Mouse (Mus musculus): ENCODE measurements around the gene Gm45808. TPM values are rescaled to one million over a fixed set of nuclear protein-coding genes. Genes with fewer than 3 reads are reported as not detected.
"Not testable (repeated sequence)": the region's sequence is repeated elsewhere in the genome, so short reads cannot be mapped to it uniquely, and the experiment has no call there.

The Gm45808 gene
- polyA plus RNA-seq, 1 experiment from 2014 or later = not detected

- no peaks in the 10 kb centered on the region for H3K9me3 ChIP-seq (replicated peaks)
- 95% methylated on average over 7 of the region's 7 CpGs for WGBS
Measured at GRCm38 (mm10) chr7:45478774-45479173, 7.8 kb downstream of the Gm45808 start.

GRCm38 (mm10) chr7:45477003-45477402, 9.6 kb downstream of the Gm45808 start:
- WGBS = 27% methylated on average over 3 of the region's 3 CpGs
- no peak for DNase-seq (ENCODE audit: low spot score)

More at GRCm38 (mm10) chr7:45478774-45479173, 7.8 kb downstream of the Gm45808 start:
- Histone ChIP-seq H3K4me1 (0 out of 2 replicates have a peak, but pooled peaks cover 5% of the 10 kb centered on the region), H3K4me3 (no peak overlapping the region), H3K36me3 (peaks cover 7% of the 10 kb centered on the region), H3K27me3 (ENCODE audit: low read depth, poor library complexity, severe bottlenecking) (no peaks in the 10 kb centered on the region), H3K27ac (no peak overlapping the region)
- no peak for DNase-seq (ENCODE audit: low spot score)

DNA sequence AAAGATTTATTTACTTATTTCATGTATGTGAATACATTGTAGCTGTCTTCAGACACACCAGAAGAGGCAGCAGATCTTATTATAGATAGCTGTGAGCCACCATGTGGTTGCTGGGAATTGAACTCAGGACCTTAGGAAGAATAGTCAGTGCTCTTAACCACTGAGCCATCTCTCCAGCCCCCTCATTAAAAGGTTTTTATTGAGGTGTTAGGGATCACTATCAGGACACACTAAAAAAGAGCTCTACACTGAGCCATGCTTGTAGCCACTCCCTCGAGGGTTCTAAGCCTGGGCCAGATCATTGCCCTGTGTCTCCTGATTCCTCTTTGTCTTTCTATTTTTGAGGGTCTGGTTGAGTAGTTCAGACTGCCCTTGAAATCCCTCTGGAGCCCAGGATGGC, 10.2 kb downstream of the Gm45808 start:
- no peak overlapping the region for H3K27ac ChIP-seq
- 50% methylated on average over 1 of the region's 1 CpGs for WGBS
- peaks cover 7% of the 10 kb centered on the region for H3K36me3 ChIP-seq
- 0 out of 2 replicates have a peak, but pooled peaks cover 5% of the 10 kb centered on the region for H3K4me1 ChIP-seq
- DNase-seq (ENCODE audit: low spot score) = no peak
- no peaks in the 10 kb centered on the region for H3K27me3 ChIP-seq (ENCODE audit: low read depth, poor library complexity, severe bottlenecking)
- no peak overlapping the region for H3K4me3 ChIP-seq
- H3K9me3 ChIP-seq (replicated peaks) = no peaks in the 10 kb centered on the region

More at GRCm38 (mm10) chr7:45477003-45477402, 9.6 kb downstream of the Gm45808 start:
- no peak overlapping the region for H3K27ac ChIP-seq
- H3K27me3 ChIP-seq (ENCODE audit: low read depth, poor library complexity, severe bottlenecking) = no peaks in the 10 kb centered on the region
- H3K9me3 ChIP-seq (replicated peaks) = no peaks in the 10 kb centered on the region
- H3K4me1 ChIP-seq = 0 out of 2 replicates have a peak, but pooled peaks cover 5% of the 10 kb centered on the region
- H3K36me3 ChIP-seq = peaks cover 7% of the 10 kb centered on the region
- H3K4me3 ChIP-seq = no peak overlapping the region

- Histone ChIP-seq H3K36me3 (peaks cover 7% of the 10 kb centered on the region), H3K4me1 (0 out of 2 replicates have a peak, but pooled peaks cover 5% of the 10 kb centered on the region), H3K4me3 (peak overlapping the region; percentile 34), H3K9me3 (replicated peaks) (no peaks in the 10 kb centered on the region), H3K27me3 (ENCODE audit: low read depth, poor library complexity, severe bottlenecking) (no peaks in the 10 kb centered on the region), H3K27ac (no peak overlapping the region)
- DNase-seq (ENCODE audit: low spot score) = no peak
- WGBS = 68% methylated on average over 16 of the region's 16 CpGs
Measured at GRCm38 (mm10) chr7:45475291-45475969, 11.2 kb downstream of the Gm45808 start.

DNA sequence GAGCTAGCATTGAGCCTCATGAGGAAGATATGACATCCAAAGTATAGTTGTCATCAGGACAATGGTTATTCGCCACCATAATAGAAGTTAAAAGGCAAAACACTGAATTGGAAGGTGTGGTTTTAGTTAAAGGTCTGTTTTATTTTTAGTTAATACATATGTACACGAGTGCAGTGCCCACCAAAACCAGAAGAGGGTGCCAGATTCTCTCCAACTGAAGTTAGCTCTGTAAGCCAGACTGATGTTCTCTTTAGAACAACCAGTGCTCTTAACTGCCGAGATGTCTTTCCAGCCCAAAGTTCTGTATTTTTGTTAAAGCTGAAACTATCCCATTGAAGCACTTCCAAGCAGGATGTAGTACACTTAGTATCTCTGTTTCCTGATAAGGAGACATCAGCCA, 15.7 kb downstream of the Gm45808 start:
- Histone ChIP-seq H3K4me3 (no peak overlapping the region), H3K9me3 (replicated peaks) (no peaks in the 10 kb centered on the region), H3K27ac (no peak overlapping the region), H3K4me1 (peaks cover 19% of the 10 kb centered on the region), H3K36me3 (no peaks in the 10 kb centered on the region), H3K27me3 (ENCODE audit: low read depth, poor library complexity, severe bottlenecking) (no peaks in the 10 kb centered on the region)
- peak; percentile 69 for DNase-seq (ENCODE audit: low spot score)
- 15% methylated on average over 3 of the region's 3 CpGs for WGBS

DNA sequence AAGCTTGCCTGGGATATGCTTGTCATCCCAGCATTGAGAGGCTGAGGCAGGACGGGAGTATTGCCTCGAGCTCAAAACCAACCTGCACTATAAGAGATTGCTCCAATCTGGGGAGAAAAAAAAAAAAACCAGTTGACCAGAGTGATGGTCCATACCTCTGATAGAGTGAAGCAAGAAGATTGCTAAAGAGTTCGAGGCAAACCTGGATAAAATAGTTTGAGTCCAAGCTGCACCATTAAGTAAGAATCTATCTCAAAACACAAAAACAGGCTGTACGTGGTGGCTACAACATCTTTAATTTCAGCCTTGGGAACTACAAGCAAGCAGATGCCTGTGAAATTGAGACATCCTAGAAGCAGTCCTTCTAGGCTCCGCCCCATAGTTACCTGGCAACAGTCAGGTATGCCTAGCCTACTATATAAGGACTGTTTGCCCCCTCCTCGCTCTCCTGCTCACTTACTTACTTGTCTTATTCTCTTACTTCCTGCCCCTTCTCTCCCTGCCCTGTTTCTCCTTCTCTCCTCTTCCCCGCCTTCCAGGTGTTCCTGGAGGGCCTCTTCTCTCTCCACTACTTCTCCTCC, 19.4 kb downstream of the Gm45808 start:
- no peak for DNase-seq (ENCODE audit: low spot score)
- Histone ChIP-seq H3K27me3 (ENCODE audit: low read depth, poor library complexity, severe bottlenecking) (no peaks in the 10 kb centered on the region), H3K4me3 (peak overlapping the region; percentile 92), H3K4me1 (peaks cover 24% of the 10 kb centered on the region), H3K9me3 (replicated peaks) (no peaks in the 10 kb centered on the region), H3K36me3 (peaks cover 36% of the 10 kb centered on the region), H3K27ac (peak overlapping the region; percentile 93)
- WGBS = 29% methylated on average over 7 of the region's 7 CpGs

DNA sequence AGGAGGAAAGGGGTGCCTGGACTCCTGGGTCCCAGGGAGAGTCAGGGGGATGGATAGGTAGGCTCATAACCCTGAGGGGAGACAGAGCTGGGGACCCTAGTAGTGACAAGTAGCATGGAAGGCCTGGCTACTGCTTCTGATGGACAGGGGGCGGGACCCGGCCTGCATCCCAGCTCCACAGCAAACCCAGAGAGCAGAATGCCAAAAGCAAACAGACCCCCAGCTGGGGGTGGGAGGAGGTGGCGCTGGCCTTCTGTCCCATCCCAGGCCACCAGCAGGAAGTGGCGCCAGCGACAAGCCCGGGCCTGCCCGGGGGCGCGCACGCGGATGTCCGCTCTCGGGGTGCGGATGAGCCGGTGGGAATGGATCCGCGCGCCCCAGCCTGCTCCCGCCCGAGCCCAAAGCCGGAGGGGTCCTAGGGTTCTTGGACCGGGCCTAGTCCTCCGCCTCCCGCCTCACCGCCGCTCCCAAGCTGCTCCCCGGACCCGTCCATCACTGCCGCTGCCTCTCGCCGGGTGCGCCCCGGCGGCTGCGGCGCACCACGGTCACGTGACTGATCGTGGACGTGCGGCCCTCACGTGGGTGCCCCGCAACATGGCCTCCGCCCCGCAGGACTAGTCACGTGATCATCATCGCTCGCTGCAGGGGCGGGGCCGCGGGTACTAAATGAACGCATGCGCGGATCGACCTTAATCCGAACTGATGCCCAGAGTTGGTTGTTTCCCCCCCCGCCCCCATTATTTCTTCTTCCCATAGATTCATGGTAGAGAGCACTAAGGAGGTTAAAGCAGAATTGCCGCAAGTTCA, 20.1 kb downstream of the Gm45808 start, which contains the start of gene Bax:
TSS of gene Bax (minus strand) at position 616 of the 807 bp plus-strand sequence.
- under 1% methylated on average over 58 of the region's 58 CpGs for WGBS
- peak; percentile 99 for DNase-seq (ENCODE audit: low spot score)
- no peaks in the 10 kb centered on the region for H3K27me3 ChIP-seq (ENCODE audit: low read depth, poor library complexity, severe bottlenecking)
- peaks cover 27% of the 10 kb centered on the region for H3K4me1 ChIP-seq
- peak within 1 kb of the TSS; percentile 92 for H3K4me3 ChIP-seq
- H3K9me3 ChIP-seq (replicated peaks) = no peaks in the 10 kb centered on the region
- H3K36me3 ChIP-seq = peaks cover 43% of the 10 kb centered on the region
- peak within 1 kb of the TSS; percentile 93 for H3K27ac ChIP-seq

DNA sequence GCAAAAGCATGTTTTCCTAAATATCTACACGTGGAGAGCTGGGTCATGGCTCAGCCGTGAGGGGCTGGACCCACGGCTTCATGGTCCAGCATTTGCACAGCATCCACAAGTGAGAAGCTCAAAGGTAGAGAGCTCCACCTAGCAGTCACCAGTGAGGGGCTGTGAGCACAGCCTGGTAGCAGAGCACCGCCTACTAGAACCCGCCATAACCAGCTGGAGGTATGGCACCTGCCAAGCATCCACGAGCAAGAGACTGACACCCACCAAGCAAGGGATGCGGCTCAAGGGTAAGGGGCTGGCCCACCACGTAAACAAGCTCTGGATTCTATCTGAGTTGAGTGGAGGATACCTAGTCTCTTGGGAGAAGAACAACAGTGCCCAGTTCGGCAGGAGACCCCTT, 21.1 kb downstream of the Gm45808 start:
- Histone ChIP-seq H3K36me3 (peaks cover 49% of the 10 kb centered on the region), H3K27me3 (ENCODE audit: low read depth, poor library complexity, severe bottlenecking) (no peaks in the 10 kb centered on the region), H3K9me3 (replicated peaks) (no peaks in the 10 kb centered on the region), H3K4me3 (peak overlapping the region; percentile 92), H3K4me1 (peaks cover 37% of the 10 kb centered on the region), H3K27ac (peak overlapping the region; percentile 93; the same call in 1 of the 2 replicates)
- no peak for DNase-seq (ENCODE audit: low spot score)
- 80% methylated on average over 9 of the region's 9 CpGs for WGBS

- peaks cover 49% of the 10 kb centered on the region for H3K36me3 ChIP-seq
- H3K4me1 ChIP-seq = peaks cover 41% of the 10 kb centered on the region
- no peak overlapping the region for H3K27ac ChIP-seq
- H3K9me3 ChIP-seq (replicated peaks) = no peaks in the 10 kb centered on the region
- H3K27me3 ChIP-seq (ENCODE audit: low read depth, poor library complexity, severe bottlenecking) = no peaks in the 10 kb centered on the region
- peak overlapping the region; percentile 92; the same call in 1 of the 2 replicates for H3K4me3 ChIP-seq
- DNase-seq (ENCODE audit: low spot score) = no peak
- WGBS = 93% methylated on average over 12 of the region's 12 CpGs
Measured at GRCm38 (mm10) chr7:45465112-45465511, 21.5 kb downstream of the Gm45808 start.

GRCm38 (mm10) chr7:45463987-45464778, 22.4 kb downstream of the Gm45808 start:
- Histone ChIP-seq H3K4me1 (peaks cover 44% of the 10 kb centered on the region), H3K27ac (no peak overlapping the region), H3K9me3 (replicated peaks) (no peaks in the 10 kb centered on the region), H3K27me3 (ENCODE audit: low read depth, poor library complexity, severe bottlenecking) (no peaks in the 10 kb centered on the region), H3K36me3 (peaks cover 49% of the 10 kb centered on the region), H3K4me3 (no peak overlapping the region)
- no peak for DNase-seq (ENCODE audit: low spot score)
- 95% methylated on average over 7 of the region's 7 CpGs for WGBS

- not testable (repeated sequence) for H3K27ac ChIP-seq; H3K4me3 ChIP-seq; DNase-seq (ENCODE audit: low spot score); H3K27me3 ChIP-seq (ENCODE audit: low read depth, poor library complexity, severe bottlenecking); H3K9me3 ChIP-seq (replicated peaks)
- Histone ChIP-seq H3K36me3 (peaks cover 59% of the 10 kb centered on the region), H3K4me1 (peaks cover 51% of the 10 kb centered on the region)
- 85% methylated on average over 4 of the region's 4 CpGs for WGBS
Measured at GRCm38 (mm10) chr7:45462868-45463267, 23.7 kb downstream of the Gm45808 start.

DNA sequence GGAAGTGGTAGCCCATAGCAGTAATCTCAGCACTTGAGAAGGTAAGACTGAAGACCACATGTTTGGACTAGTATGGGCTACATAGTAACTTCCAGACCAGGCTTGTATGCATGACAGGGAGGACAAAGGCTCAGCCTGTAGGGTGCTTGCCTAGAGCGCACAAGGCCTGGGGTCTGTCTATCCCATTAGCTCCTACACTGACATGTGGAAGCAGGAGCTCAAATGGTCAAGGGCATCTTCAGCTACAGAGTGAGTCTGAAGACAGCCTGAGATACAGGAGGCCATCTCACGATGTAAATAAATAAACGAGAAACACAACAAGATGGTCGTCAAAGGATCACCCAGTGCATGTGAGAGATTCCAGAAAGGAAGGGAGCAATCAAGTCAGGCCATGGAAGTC, 24.3 kb downstream of the Gm45808 start:
- peaks cover 55% of the 10 kb centered on the region for H3K4me1 ChIP-seq
- no peak for DNase-seq (ENCODE audit: low spot score)
- H3K9me3 ChIP-seq (replicated peaks) = no peaks in the 10 kb centered on the region
- H3K27me3 ChIP-seq (ENCODE audit: low read depth, poor library complexity, severe bottlenecking) = no peaks in the 10 kb centered on the region
- H3K27ac ChIP-seq = no peak overlapping the region
- peaks cover 64% of the 10 kb centered on the region for H3K36me3 ChIP-seq
- H3K4me3 ChIP-seq = no peak overlapping the region
- WGBS = 87% methylated on average over 4 of the region's 4 CpGs
